Mouse (Mus musculus) kidney, postnatal 4 days (tissue): Measurements from ENCODE around the gene Pdzd2.

Experiments
- DNase-seq, 2 experiments: peaks; one replicate each; pipeline ENCODE4 v3.0.0; 2021; ENCODE audit warnings: mixed read lengths in 2 of 2

Gene Pdzd2

DNA sequence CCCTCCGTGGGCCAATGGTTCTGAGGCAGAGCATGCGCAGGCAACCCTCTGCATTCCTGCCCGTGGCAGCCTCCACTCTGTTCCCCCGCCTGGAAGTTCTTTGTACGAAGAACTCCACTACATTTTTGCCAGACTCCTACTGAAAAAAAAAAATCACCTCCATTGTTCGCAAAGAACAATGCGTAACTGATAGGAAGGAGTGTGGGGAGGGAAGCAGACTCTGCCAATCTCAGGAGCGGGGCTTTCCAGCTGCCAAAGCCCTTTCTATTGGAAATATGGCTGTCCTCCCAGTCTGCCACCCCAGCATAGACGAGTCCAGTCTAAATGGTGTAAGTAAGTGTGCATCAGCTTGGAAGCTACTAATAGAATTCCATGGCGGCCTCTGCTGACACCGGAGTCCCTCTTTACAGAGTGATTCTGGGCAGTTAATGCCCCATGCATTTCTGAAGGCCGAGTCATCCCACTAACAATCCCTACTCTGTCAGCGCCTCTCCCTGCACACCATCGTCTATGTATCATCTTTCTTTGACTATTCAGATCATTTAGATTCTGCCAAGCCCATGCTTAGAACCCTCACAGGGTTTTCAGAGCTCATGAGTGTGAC is 221.3 kb downstream of the Pdzd2 start:
- peak in 1 of 2 experiments; percentile 26 for DNase-seq

DNA sequence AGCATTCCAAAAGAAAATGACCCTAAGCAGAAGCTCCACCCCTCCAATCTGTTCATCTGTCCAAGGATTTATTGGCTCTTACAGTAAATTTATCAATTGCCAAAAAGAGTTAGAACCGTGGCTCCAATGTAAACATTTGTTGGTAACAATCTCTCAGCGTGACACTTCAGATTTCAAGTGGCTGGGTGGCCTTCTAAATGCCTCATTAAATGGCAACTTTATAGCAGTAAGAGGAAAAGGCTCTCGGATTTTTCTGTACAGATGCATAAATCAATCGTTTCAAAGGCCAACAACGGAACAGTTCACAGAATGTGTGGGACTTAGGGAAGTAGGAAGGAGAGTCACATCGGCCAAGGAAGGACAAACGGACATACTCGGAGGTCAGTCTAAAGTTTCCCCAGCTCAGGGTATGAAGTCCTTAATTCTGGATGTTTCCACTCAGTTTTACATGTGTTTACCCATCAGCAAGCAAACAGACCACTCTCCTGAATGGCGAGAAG is 222.4 kb downstream of the Pdzd2 start:
- DNase-seq: peak; percentile 7 to 33

DNA sequence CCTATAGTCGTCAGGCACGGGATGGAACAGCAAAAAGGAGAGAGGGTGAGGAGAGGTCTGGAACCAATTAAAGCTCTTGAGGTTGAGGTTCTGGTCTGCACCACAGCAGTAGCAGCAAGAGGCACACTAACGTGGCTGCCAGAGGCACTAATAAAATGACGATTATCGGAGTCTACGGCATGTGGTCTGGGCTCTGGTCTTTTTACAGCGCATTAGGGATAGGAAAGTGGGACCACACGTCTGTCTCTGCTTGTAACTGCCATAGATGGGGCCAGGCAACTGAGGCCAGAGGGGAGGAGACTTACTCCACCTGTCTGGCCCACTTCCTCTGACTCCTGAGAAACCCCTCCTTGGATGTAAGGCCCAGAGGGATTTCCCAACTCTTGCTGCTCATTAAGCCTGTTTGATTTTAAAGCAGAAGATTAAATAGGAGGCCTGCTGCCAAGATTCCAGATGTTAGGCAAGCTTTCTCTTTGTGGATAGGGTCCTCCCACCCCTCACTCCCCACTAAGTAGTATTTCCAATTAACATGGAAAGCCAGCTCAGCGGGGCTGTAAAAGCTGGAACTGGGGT is 224.4 kb downstream of the Pdzd2 start:
- peak; percentile 37 to 46 for DNase-seq

DNA sequence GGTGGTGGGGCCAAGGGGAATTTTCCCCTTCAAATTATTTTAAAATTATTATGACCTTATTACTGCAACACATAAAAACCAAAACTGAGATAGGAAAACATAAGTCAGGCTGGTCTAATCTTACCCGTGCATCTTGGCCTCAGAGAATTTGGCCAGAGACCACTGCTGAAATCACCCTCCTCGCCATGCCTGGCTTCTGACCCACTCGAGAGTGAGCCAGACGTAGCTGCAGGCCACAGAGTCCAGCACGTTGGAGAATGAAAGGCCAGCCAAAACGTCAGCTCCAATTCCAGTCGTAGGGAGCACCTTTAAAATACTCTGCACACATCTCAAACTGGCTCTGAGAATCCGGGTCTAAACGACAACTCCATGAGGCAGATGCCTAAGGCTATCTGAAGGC is 226.2 kb downstream of the Pdzd2 start:
- no peak for DNase-seq

DNA sequence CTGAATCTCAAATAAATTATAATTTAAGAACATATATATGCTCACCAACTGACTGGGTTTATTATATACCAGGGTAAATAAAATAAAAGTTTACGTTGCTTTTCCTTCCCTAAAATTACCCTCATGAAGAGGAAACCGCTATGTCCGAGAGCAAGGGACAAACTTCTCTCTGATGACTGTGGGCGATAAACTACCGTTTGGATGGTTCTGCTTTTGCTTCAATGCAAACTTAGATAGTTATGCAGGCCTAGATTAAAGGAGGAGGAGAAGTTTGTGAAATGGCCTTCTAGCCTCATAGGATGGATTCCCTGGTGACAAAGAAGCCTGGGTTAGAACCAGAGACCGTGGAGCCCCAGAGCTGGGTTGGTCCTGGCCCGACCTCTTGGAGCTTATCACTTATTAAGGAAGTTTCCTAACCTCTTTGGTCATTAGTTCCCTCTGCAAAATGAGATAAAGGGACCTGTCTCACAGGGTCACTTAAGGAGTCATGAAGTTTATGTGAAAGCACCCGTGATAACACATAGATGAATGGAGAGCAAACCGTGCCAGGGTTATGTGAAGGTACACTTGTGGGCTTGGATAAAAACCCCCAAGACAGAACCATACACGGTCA is 230.9 kb downstream of the Pdzd2 start:
- DNase-seq: no peak

DNA sequence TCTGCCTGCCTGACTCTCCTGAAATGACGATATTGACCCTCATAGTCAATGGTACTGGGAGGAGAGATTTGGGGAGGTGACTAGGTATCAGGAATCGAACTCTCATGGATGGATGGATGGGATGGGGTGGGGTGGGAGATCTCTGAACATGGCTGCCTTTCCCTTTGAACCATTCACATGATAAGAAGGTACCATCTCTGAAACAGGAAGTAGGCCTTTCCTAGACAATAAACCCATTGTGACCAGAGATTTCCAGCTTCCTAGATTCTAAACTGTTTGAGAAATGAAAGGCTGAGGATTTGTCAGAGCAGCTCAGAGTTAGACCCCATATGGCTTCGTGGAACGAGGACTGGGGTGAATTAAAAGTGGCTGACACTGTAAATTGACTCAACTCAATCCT is 232.2 kb downstream of the Pdzd2 start:
- no peak for DNase-seq

DNA sequence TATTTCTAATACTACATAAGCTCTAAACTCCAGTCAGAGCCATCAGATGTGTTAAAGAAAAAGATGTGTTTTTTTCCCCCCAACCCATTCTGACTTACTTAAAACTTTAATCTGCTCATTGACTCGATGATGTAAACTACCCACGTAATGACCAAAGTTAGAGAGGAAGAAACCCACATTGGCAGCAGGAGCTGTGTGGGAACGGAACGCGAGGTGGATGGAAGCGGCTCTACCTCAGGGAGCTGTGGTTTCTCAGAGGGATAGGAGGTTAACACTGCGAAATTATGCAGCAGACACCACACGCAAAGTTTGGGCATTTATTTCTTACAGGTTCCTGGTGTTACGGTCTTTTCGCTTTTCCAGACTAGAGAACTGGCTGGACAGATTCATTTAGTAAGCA is 233.2 kb downstream of the Pdzd2 start:
- no peak for DNase-seq

DNA sequence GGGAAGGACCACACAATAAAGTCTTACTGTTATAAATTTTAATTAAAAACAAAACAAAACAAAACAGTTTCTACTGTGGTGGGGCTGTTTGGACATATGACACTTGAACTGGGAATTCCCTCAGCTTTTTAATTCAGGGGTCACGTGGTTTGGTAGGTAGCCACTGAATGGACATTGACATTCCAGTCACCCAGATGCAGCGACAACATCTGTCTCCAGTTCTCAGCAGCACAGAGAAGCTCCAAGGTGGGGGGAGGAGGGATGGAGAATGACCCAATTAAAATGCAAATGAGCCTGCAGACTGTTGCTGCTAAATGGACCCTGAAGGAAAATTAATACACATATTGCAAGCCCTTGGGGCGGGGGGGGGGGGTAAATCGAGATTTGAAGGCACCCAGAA is 233.6 kb downstream of the Pdzd2 start:
- DNase-seq: no peak

DNA sequence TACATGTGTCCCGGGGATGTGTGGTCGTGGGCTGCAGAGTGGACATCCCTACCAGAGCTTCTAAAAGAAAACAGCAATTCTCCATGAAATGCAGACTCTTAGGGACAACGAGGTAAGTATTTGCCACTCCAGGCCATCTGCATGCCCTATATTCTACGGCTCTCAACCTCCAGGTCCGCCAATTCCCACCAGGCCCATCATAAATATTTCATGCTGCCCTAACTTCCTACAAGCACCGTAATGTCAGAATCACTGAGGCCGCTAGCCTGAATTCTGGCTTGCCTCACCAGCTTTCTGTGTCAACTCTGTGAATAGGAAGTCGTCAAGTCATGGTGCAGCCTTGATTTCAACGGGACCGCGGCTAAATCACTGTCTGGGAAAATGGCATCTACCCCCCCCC is 234.2 kb downstream of the Pdzd2 start:
- no peak for DNase-seq

DNA sequence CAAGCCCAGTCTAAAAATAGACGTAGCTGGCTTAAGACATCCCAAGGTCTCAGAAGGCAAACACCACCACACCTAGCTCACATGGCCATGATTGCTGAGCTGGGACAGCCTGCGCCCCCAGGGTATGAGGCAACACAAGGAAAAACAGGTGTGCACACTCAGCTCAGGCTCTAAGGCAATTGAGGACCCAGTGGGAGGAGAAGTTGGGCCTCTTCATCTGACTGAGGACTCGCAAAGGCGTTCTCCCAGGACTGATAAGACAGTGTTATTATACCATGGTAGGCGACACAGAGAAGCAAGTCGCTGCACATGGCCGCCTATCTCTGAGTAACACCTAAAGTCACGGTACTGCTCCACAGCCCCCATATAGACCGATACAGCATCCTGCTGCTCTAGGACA is 235.8 kb downstream of the Pdzd2 start:
- DNase-seq: no peak

DNA sequence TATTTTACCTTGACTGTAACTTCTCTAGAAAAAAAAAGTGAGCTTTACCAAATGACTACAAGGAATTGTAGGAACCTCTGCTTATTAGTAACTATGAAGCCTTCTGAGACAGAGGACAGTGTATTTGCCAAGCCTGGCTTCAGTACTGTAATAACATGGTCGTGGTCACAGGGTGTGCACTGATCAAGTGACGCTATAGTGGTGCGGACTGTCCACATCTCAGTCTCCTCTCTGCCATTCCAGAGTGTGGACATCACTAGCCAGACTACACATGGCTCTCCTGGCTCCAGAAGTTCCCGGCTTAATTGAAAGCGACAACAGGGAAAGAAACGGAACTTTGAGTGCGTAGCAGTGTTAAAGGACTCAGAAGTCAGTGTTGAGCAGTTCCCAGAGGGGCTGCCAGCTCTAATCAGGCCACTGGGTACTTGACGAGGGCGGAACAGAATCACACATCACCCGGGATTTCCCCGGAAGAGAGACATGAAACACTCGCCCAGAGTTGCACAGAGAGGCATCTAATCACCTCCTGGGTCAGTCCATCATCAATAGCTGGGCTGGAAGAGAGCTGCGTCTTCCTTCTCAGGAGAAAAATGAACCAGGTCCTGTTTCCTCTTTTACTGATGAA is 237.7 kb downstream of the Pdzd2 start:
- DNase-seq: no peak

DNA sequence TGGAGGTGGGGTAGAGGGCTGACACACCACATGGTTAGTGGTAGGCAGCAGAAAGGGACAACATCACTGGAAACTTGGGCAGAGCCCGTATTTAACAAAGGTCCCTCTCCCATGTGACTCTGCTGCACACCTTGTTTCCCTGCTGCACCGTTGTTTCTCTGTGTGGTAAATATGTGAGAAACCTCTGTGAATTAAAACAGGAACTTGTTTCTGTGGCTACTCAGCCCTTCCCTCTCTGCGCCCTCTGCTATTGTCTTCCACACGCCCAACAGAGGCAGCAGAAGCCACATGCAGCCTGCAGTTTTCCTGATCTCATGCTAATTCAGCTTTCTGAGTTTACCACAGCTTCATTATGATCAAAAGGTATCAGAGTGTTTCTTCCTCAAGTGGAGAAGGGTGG is 239.1 kb downstream of the Pdzd2 start:
- DNase-seq: no peak

DNA sequence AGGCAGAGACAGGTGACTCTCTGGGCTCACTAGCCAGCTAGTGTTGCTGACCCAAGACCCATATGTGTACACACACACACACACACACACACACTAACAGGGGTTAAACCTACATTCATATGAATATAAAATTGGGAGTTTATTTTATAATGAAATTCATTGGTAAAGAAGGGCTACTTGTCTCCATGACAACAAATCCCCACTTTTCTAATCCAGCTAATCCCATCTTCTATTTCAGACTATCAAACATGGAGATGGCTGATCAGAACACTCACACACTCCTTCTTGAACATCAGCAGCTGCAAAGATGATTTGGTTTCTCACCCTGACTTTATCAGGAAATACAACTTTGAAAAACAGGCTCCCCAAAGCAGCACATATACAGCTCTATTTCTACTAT is 245.6 kb downstream of the Pdzd2 start:
- DNase-seq: no peak

DNA sequence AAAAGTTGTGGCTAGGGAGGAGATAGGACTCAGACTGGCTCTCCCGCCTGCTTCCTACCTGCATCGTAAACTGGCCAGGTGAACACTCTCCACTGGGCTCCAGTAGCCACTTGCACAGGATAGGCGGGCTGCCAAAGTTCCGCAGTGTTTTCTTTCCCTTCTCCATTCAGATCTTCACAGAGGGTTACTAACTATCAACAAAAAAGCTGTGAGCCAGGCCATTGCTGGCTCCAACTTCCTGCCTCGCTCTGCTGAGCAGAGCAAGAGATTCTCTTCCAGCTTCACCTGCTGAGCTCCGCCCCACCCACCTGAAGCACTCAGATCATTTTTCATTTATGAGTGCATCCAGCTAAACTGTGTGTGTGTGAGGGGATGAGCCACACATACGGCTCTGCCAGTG is 246.5 kb downstream of the Pdzd2 start:
- DNase-seq: peak; percentile 41 to 54

DNA sequence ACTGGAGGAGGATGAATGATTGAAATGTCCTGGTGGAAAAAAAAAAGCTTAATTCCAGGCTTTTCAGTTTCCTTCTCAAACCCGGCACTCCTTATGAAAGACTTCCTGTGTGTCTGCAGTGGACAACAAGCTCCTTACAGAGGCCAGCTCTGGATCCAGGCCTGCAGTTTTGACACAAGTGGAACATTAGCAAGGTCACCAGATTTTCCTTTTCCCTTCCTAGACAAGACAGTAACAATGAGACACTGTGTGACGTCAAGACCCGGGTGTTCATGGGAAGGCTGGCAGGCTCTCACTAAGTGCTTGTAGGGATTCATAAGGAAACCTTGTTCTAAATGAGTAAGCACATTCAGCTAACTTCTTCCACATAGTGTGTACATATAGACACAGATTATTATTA is 248.8 kb downstream of the Pdzd2 start:
- DNase-seq: peak; percentile 52 to 66

DNA sequence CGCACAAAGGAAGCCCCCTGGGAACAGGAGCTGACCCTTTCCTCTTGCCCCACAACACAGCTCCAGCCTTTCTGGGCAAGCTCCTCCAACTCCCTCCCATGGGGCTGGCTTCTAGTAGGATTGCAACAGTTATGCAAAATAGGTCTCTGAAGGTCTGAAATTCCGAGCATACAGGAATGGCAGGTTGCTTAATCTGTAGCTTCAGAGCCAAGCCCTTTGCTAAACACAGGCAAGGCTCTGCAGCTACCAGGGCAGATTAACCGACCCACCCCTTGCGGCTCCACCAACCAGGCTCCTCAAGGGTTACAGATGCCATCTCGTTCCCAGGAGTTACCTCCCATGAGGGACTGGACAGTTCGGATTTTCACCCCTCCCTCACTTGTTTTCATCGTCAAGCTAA is 249.2 kb downstream of the Pdzd2 start:
- DNase-seq: peak; percentile 26 to 46

DNA sequence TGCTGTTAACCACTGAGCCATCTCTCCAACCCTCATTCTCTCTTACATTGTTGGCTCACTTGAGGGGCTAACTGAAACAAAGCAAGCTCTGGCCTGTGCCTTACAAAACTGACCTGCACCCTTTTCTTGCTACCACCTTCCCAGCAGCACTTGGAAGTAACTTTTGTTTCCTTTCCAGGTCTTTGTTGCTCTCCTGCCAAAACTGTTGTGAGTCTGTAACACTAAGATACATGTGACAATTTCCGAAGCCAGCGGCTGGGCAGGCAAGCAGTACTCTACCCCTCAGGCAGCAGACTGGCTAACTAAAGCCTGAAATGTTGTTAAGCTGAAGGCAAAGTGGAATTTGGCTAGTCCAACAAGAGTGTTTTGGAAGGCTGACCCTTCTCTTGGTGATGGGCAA is 251.4 kb downstream of the Pdzd2 start:
- DNase-seq: no peak

DNA sequence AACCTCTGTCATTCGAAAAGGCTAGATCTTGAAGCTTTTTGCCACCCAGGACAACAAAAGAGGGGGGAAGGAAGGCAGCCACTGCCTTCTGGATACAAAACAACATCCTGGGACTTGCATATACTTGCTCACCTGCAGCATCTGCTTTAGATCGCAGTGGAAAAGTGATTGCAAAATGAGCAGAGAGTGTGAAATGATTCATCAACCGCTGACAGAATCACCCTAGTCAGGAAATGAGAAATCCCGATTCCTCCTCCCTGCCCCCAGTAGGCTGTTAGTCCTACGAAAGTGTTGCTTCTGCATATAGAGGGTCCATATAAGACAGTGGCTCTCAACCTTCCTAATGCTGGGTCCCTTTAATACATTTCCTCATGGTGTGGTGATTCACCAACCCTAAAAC is 258.5 kb downstream of the Pdzd2 start:
- no peak for DNase-seq

DNA sequence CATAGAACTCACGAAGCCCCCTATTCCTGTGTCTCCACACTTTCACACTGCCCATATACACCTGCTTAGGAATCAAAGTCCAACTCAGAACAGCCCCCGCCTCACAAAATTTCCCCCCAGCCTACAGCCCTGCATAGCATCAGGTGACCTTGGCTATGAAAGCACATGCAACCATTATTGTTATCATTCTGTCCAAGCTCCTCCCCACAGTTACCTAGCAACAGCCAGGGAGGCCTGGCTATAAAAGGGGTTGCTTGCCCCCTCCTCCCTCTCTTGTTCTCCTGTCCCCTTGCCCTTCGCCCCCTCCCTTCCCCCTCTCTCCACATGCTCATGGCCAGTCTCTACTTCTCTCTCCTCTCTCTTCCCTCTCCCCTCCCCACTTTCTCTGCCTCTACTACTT is 259.4 kb downstream of the Pdzd2 start:
- no peak for DNase-seq

DNA sequence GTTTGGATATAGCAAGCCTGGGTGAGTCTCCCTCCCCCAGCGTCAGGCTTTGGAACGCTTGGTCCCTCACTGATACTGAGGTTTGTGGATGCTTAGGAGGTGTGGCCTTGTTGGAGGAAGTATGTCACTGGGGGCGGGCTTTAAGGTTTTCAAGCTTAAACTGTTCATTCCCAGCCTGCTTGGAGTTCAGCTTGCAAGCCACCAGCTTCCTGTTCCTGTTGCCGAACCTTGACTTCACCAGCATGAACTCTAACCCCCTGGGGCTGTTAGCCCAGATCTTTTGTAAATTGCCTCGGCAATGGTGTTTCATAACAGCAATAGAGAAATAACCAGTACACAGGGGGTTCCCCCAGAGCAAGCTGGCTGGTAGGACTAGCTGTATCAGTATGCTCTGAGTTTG is 260.4 kb downstream of the Pdzd2 start:
- DNase-seq: peak; percentile 34 to 52

DNA sequence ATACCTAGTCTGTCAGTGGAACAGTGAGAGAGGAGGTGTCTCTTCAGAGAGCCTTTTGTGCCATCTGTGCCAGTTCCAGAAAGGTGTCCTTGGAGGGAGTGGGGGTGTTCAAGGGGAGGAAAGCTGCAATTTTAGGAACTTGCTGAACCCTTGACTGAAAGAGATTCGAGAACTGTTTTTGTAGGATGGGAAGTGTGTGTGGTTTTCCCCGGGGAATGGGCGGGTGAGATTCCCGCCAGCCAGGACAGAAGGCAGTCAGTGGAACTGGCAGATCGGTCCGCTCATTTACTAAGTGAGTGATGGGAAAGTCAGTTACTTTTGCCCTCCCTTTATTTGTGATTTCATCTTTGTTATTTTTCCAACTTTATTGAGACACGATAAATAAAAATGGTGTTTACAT is 266.1 kb downstream of the Pdzd2 start:
- no peak for DNase-seq

DNA sequence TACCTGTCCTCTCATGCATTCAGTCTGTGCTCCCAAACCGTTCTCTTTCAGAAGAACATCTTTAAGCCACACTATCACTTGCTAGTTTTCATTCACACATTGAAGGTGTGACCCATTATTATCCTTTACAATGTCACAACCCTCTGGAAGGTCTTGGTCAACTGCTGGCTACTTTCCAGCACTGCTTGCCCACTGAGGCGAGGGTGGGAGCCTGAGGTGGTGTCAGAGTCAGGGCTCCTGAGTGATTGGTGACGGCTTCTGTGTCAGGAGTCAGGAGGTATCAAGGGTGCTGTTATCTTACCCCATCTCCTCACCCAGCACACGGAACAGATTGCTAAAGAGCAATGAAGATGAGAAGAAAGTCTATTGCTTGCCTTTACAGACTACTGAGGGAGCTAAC is 267.1 kb downstream of the Pdzd2 start:
- DNase-seq: no peak

DNA sequence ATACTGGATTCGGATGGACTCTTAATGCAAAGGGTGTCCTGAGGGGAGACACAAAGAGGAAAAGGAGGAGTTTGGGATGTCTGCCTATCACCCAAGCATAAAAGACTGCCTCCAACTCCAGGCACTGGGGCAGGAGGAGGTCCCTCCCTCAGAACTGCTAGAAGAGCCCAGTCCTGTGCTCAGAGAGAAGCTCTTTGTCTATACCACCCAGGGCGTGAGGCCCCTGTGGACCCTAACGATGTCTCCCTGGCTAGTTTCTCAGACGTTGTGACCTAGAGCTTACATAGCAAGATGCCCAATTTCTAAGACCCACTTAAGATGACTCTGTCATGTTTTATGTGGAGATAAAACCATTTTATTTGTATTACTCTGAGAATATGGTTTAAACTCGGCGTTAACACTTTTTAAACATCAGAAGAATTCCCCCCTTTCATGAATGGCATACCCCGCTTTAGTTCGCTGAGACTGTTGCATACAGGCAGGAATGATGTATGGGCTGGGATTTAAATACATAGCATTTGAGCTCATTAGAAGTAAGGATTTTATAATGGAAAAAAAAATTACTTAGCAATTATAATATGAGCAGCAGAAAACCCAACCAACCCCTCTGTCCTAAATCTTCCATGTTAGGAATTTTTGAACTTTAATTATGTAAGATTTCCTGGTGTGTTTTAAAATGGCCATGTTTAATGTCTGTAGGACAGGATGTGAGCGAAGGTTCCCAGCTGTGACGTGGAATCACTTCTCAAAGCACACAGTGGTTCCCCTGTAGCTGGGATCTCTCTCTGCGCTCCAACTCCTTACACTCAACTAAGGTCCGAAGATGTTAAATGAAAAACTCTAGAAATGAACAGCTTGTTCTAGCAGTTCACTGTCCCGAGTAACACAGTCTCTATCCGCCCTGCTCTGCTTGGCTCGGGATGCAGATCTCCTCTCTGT is 268.6 kb downstream of the Pdzd2 start:
- peak; percentile 32 to 51 for DNase-seq
